Mouse (Mus musculus): ENCODE data around the gene Abhd8.

The Abhd8 gene

GRCm38 (mm10) chr8:71463188-71464033 lies at the start of gene Abhd8:
Abhd8 (minus strand) TSS chr8:71463655.
- peak; percentile 98 for DNase-seq (ENCODE audit: low spot score)

- no peak for DNase-seq (ENCODE audit: low spot score)
Measured at GRCm38 (mm10) chr8:71511644-71512043, 48.2 kb upstream of the Abhd8 start, which contains the start of gene Plvap. Plvap (minus strand) TSS chr8:71511752.

GRCm38 (mm10) chr8:71509316-71509715 lies 45.9 kb upstream of the Abhd8 start:
- no peak for DNase-seq (ENCODE audit: low spot score)

- peak; percentile 80 for DNase-seq (ENCODE audit: low spot score)
Measured at GRCm38 (mm10) chr8:71507589-71508104, 44.2 kb upstream of the Abhd8 start.

- no peak for DNase-seq (ENCODE audit: low spot score)
Measured at GRCm38 (mm10) chr8:71505979-71506378, 42.5 kb upstream of the Abhd8 start.

- no peak for DNase-seq (ENCODE audit: low spot score)
Measured at GRCm38 (mm10) chr8:71505326-71505725, 41.9 kb upstream of the Abhd8 start.

- DNase-seq (ENCODE audit: low spot score) = no peak
Measured at GRCm38 (mm10) chr8:71504349-71504748, 40.9 kb upstream of the Abhd8 start.

- DNase-seq (ENCODE audit: low spot score) = no peak
Measured at GRCm38 (mm10) chr8:71498816-71499690, 35.6 kb upstream of the Abhd8 start.

- no peak for DNase-seq (ENCODE audit: low spot score)
Measured at GRCm38 (mm10) chr8:71497881-71498501, 34.5 kb upstream of the Abhd8 start.

GRCm38 (mm10) chr8:71497077-71497645 lies 33.7 kb upstream of the Abhd8 start:
- DNase-seq (ENCODE audit: low spot score) = no peak

GRCm38 (mm10) chr8:71496481-71496880 lies 33.0 kb upstream of the Abhd8 start:
- peak; percentile 58 for DNase-seq (ENCODE audit: low spot score)

GRCm38 (mm10) chr8:71495811-71496210 lies 32.4 kb upstream of the Abhd8 start:
- DNase-seq (ENCODE audit: low spot score) = no peak

GRCm38 (mm10) chr8:71495039-71495438 lies 31.6 kb upstream of the Abhd8 start:
- DNase-seq (ENCODE audit: low spot score) = peak; percentile 86

GRCm38 (mm10) chr8:71488454-71488853 lies 25.0 kb upstream of the Abhd8 start:
- DNase-seq (ENCODE audit: low spot score) = peak; percentile 89

- DNase-seq (ENCODE audit: low spot score) = peak; percentile 78
Measured at GRCm38 (mm10) chr8:71487691-71488445, 24.4 kb upstream of the Abhd8 start, which contains the start of gene Gtpbp3. Gtpbp3 (plus strand) TSS chr8:71488103.

GRCm38 (mm10) chr8:71486136-71486529 lies 22.7 kb upstream of the Abhd8 start:
- DNase-seq (ENCODE audit: low spot score) = no peak

- peak; percentile 86 for DNase-seq (ENCODE audit: low spot score)
Measured at GRCm38 (mm10) chr8:71485142-71486135, 22.0 kb upstream of the Abhd8 start, which contains the start of gene Ano8. Ano8 (minus strand) TSS chr8:71485963.

- DNase-seq (ENCODE audit: low spot score) = no peak
Measured at GRCm38 (mm10) chr8:71484736-71485135, 21.3 kb upstream of the Abhd8 start.

- no peak for DNase-seq (ENCODE audit: low spot score)
Measured at GRCm38 (mm10) chr8:71483932-71484331, 20.5 kb upstream of the Abhd8 start.

- no peak for DNase-seq (ENCODE audit: low spot score)
Measured at GRCm38 (mm10) chr8:71478943-71479342, 15.5 kb upstream of the Abhd8 start.
